Mouse (Mus musculus): ENCODE data around the gene Cpn2.

- TF ChIP-seq CTCF (conservative IDR thresholded peaks at IDR 0.05; ENCODE audit: insufficient read depth, insufficient read length, low read depth, low read length) (no peak), POLR2A (IDR thresholded peaks at IDR 0.05; ENCODE audit: low read depth, low read length) (no peak)
Measured at GRCm38 (mm10) chr16:30306102-30306501, 38.8 kb upstream of the Cpn2 start.

All from kidney, adult 2 months (tissue).